Mouse (Mus musculus): Measurements from ENCODE around the gene Ajuba.
"Not testable (repeated sequence)": the region's sequence is repeated elsewhere in the genome, so short reads cannot be mapped to it uniquely, and the experiment has no call there.

Ajuba gene

DNA sequence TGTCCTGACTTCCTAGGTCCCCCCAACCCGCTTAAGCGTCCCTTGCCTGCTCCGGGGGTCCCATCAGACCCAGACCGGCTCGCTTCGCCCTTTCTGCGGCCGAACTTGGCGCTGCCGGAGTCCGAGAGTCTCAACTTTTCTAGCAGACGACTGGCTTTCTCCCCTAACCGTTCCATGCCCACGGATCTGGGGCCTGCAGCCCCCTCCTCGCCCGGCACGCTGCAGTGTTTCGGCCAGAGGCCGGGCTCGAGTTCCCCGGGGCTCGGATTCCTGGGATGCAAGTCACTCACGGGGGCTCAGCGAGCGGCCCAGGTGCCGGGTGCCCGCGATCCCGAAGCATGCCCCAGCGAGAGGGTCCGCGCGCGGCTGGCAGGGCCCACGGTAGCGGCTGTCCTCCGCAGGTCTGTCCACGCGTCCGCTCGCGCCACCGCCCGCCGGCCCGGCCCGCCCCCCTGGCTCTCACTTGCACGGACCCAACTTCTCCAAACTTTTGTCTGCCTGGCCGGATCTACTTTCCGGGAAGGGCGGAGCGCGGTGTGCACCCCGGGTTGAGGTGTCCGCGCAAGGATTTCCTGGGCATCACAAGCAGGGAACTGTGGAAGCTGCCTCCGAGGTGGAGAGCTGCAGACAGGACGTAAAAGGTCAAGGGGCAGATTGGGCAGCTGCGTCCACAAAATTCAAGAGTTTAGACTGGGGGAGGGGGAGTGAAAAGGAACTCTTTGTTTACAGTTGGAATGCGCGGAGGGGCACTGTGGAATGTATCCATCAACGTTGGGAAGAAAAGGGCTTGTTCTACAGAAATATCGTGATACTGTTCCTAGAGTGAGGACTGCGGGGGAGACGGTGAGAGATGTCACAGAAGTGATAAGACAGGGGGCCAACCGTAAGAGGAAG is at the start of gene Ajuba:
Gene Ajuba (minus strand): TSS at position 470 of the 894 bp plus-strand sequence.
- peak; percentile 35 to 57 for DNase-seq (ENCODE audit: low read depth in 1 of 2, low spot score in 2 of 2)

DNA sequence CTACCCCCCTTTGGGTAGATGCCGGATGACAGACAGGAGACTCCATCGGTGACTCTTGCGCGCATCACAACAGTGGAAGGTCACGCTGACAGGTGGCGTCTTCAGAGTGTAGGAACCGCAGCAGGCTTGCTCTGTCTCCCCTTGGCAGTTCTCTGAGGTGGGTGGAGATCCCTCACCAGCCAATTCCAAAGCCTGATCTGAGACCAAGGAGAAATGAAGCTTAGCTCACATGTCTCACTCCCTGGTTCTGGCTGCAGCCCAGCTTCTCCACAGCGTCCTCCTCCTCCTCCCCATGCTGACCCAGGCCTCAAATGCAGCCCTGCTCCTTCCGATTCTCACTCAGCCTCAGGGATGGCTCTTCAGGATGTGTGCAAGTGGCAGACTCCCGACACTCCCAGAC is 47.6 kb upstream of the Ajuba start:
- no peak for DNase-seq (ENCODE audit: low read depth in 1 of 2, low spot score in 2 of 2)

DNA sequence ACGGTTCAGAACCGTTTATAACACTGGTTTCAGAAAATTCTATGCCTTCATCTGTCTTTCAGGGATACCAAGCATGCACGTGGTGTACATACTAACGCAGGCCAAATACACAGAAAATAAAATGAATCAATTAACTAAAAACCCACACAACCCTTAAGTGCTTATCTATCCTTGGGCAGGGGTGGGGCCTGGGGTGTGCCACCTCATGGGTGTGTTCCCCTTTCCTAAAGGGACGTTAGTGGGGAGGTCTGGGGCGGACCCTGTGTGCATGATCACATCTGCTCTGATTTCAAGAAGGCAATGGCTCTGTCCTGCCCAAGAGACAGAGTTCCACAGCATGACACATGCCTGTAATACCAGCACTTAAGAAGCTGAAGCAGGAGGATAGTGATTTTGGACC is 46.0 kb upstream of the Ajuba start:
- no peak for DNase-seq (ENCODE audit: low read depth in 1 of 2, low spot score in 2 of 2)

DNA sequence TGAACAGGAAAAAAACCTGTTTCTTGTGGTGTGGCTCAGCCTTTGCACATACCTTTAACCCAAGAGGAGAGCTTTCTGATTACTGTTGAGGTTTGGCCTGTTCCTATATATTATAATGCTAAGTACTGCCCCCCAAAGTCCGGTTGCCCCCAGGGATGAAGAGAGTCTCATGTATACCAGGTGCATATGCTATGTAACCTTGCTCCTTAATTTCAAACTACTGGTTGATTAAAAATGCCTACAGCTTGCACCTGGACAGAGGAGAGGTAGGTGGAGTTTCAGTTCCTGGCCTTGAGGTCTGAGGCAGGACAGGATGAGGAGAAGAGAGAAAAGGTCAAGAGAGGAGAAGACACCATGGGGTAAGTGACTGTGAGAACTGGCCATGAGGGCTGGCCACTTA is 43.8 kb upstream of the Ajuba start, which contains the start of gene Psmb11:
Gene Psmb11 (plus strand): TSS at position 301 of the 400 bp plus-strand sequence.
- DNase-seq (ENCODE audit: low read depth in 1 of 2, low spot score in 2 of 2) = no peak

DNA sequence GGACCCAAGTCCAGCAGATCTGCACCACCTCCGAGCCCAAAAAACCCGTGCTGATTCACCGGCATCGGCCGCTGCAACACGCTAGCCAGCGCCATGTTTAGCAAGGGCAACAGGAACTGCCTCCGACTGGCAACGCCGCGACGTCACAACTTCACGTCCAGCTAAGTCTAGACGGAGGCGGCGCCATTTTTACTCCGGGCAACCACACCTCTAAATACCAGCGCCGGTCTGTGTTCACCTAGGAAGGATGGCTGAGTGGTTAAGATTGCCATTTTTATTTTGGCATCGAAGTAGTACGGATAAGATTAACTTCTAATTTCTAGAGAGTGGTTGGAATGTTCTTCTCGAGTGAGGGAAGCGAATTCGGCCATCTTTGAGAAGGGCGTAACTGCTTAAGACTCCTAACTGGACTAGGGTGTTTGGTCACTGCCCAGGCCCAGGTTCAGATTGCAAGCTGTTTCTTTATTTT is 40.6 kb upstream of the Ajuba start, which contains the start of gene Psmb5:
Gene Psmb5 (minus strand): TSS at position 126 of the 469 bp plus-strand sequence.
- peak; percentile 69 to 83 for DNase-seq (ENCODE audit: low read depth in 1 of 2, low spot score in 2 of 2)

DNA sequence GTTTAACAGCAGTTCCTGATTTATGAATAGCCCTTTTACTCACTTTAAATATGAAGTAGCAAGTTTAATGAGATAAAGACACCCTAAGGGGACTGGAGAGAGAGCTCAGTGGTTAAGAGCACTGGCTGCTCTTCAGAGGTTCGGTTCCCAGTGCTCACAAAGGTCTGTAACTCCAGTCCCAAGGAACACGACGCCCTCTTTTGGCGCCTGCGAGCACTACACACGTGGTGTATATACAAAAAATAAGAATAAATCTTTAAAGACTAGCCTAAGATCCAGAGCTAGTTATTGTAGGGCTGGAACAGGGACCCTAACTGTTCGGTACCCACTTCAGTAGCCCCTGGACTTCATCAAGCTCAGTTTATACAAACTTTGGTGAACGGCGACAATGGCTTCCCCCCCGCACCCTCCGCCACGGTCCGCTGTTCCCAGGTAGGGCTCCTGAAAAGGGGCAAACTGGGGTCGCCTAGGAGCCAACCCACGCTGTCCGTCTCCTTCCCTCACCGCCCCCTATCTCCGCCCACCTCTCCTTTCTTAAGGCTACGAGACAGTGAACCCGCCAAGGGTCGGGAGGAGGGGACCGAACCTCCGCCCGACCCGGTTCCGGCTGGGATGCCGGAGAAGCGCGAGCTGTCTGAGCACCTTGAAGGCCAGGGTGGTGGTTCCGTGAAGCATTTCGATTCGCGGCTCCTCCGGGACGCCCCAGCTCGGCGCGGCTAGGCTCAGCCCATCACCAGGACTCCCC is 40.0 kb upstream of the Ajuba start:
- DNase-seq (ENCODE audit: low read depth in 1 of 2, low spot score in 2 of 2) = no peak

DNA sequence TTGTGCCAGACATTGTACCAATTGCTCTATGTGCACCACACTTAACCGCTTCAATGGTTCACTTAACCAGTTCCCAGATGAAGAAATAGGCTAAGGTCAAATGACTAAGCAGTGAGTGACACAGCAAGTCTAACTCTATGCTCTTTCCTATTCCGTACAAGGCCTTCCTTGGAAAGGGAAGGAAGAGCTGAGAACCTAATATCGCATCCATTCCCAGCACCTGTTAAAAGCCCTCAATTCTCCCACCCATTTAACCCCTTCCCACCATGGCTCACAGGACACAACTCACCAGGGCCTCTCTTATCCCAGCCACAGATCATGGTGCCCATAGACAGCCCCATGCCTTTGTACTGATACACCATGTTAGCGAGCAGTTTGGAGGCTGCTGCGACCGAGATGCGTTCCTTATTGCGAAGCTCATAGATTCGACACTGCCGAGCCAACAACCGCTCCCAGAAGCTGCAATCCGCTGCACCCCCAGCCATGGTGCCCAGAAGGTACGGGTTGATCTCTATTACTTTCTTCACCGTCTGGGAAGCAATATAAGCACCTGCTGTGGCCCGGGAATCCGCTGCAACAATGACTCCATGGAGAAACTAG is 39.0 kb upstream of the Ajuba start:
- DNase-seq (ENCODE audit: low read depth in 1 of 2, low spot score in 2 of 2) = no peak

DNA sequence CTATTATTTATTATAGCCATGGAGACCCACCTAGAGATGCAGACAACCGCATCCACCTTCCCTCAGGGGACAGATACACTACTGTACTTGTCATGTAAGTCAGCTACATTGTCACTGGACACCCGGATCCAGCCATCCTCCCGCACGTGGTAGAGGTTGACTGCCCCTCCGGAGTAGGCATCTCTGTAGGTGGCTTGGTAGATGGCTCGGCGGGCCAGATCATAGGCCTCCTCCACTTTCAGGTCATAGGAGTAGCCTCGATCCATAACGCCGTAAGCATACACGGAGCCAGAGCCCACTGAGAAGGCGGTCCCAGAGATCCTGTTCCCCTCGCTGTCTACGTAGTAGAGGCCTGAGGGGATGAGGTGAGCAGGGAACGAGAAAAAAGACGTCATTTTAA is 36.8 kb upstream of the Ajuba start:
- DNase-seq (ENCODE audit: low read depth in 1 of 2, low spot score in 2 of 2) = not testable (repeated sequence)

DNA sequence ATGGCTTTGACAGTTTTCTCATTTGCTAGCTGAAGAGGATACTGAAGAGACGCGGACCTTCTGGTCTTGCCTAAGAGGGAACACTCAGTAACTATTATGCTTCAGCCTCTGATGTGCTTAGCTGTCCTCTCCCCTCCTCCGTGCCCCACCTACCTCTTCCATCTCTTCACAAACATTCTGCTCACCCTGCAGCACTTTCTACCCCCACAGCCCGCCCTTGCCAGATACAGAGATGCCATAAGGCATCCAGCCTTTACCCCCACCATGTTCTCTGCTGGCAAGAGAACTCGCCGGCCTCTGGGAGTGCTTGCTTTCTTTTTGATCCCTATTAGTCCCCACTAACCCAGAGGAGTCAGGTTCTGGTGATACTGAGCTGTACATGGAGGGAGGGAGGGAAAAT is 33.3 kb upstream of the Ajuba start:
- no peak for DNase-seq (ENCODE audit: low read depth in 1 of 2, low spot score in 2 of 2)

DNA sequence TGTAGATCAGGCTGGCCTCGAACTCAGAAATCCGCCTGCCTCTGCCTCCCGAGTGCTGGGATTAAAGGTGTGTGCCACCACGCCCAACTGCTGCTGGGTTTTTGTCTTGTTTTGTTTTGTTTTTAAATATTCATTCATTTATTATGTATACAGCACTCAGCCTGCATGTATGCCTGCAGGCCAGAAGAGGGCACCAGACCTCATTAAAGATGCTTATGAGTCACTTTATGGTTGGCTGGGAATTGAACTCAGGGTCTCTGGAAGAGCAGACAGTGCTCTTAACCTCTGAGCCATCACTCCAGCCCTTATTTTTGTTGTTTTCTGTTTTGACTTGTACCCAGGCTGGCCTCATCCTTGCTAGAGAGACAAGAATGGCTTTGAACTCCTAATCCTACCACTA is 32.6 kb upstream of the Ajuba start:
- no peak for DNase-seq (ENCODE audit: low read depth in 1 of 2, low spot score in 2 of 2)

DNA sequence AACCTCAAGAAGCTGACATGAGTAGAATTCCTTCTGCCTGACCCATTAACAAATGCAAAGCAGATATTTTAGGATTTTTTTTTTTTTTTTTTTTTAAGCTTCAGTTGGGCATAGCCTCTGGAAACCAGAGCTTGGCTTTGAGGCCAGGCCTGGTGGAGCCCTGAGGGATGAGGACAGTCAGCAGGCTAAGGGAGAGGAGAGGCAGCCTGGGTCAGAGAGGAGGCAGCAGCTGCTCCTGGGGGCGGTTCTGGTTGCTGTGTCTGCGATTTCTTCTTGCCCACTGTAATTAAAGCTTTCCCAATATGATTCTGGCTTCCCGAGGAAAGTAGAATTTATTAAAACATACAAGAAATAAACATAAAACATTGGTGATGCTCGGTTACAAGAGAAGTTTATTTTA is 31.9 kb upstream of the Ajuba start:
- no peak for DNase-seq (ENCODE audit: low read depth in 1 of 2, low spot score in 2 of 2)

DNA sequence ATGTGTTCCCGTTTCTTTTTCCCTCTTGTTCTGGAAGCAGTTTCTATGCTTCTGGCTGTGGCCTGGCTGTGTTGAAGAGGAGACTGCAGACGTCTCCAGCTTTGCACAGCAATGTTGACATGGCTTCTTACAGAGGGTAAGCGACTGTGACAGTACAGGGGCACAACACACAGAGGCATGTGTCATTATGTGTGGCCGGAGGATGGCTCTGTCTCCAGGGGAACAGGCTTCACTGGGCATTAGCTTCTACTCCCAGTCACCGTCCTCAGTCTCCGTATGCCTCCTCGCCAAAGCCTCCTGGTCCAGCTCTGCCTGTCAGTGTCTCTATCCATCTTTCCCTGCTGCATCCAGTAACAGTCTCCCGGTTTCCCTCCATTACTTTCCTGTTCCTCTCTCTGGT is 29.9 kb upstream of the Ajuba start:
- no peak for DNase-seq (ENCODE audit: low read depth in 1 of 2, low spot score in 2 of 2)

DNA sequence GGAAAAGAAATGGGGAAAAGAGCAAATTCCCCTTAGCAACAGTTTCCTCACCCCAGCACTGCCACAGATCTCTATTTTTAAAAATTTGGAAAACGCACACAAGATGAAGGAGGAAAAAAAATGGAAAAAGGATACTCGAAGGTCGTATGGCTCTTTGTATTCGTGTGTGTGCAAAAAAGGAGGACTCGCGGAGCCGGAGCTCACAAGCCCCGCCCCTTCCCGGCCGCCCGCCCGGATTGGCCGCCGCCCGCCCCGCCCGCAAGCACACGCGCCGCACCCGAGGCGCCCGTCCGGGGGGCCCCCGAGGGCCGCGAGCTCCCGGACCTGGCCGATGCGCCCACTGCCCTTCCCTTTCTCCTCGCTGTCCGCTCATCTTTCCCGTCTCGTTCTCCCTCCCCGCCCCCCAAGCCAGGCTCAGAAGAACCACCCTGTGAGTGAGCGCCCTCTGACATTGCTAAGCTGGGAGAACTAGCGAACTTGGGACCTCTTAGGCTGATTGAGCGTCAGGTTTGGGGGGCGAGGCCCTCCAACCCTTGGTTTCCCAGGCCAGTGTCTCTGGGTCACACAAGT is 28.5 kb upstream of the Ajuba start, which contains the start of gene 4931414P19Rik:
Gene 4931414P19Rik (minus strand): TSS at position 242 of the 570 bp plus-strand sequence.
- peak in 1 of 2 experiments; percentile 27 for DNase-seq (ENCODE audit: low read depth in 1 of 2, low spot score in 2 of 2)

DNA sequence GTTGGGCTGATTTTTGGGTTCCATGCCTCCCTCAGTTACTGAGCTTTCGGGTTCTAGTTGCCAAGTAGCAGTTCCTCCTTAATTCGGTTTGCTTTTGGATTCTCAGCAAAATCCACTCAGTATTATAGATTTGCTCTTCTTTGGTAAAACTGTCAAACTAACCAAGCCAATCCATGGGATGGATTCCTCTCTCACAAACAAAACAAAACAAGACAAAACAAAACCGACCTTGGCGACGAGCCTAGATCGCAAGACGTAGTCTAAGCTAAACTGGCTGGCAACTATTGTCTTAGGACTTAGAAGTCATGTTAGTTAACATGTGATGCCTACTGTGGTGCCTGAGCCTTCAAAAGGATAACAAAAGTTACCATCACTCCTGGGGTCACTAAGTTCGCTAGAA is 26.3 kb upstream of the Ajuba start:
- no peak for DNase-seq (ENCODE audit: low read depth in 1 of 2, low spot score in 2 of 2)

DNA sequence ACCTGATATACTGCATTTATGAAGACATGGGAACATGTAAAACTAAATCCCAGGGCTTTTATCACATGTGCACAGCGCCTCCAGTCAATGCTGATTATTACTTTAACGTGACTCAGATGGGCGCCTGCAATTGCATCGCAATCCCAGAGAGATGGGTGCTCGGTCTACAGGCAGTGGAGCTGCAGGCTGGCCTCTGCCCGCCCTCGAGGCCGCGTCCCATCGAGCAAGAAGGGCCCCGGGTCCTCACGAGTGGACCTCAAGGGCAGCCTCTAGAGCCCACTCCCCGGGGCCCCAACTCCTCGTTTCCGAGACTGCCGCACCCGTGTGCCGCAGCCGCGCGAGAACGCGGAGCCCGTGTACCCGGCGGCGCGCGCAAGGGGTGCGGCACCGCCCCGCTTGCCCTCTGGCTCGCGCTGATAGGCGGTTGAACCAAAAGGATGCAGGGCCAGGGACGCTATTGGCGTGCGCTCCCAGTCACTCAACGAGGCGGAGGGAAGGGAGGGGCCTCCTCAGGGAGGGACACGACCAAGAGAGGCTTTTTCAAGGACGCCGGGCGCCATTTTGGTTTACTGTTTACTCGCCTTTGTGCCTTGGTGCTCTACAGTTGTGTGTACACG is 25.8 kb upstream of the Ajuba start:
- DNase-seq (ENCODE audit: low read depth in 1 of 2, low spot score in 2 of 2) = peak; percentile 86 to 90

DNA sequence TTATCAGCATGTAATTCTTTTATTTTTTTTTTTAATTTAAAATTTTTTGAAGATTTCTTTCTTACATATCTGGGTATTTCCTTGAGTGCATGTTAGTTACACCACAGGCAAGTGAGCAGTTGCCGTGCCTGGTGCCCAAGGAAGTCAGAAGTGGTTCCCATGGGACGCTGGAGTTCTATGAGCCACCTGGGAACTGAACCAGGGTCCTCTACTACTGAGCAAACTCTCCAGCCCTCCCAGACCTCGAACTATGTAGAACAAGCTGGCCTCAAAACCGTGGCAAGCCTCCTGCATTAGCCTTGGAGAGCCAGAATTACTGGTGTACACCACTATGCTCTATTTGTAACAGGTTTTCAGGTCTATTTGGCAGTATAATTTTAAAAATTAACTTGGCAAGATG is 25.3 kb upstream of the Ajuba start:
- no peak for DNase-seq (ENCODE audit: low read depth in 1 of 2, low spot score in 2 of 2)

DNA sequence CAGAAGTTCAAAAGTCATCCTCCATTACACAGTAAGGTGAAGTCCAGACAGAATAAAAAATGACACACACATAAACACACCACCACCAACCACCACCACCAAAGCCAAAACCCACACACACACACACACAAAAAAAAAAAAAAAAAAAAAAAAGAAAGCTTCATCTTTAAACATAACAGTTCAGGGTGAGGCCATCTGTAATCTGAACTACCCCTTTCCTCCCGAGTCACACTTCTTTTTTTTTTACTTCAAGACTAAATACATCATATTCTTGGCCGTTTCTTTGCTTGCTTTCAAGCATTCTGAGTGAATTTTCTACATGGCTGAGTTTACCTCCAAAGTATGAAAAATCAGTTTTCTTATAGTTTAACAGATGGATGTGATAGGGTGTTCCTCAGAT is 24.2 kb upstream of the Ajuba start:
- DNase-seq (ENCODE audit: low read depth in 1 of 2, low spot score in 2 of 2) = no peak

DNA sequence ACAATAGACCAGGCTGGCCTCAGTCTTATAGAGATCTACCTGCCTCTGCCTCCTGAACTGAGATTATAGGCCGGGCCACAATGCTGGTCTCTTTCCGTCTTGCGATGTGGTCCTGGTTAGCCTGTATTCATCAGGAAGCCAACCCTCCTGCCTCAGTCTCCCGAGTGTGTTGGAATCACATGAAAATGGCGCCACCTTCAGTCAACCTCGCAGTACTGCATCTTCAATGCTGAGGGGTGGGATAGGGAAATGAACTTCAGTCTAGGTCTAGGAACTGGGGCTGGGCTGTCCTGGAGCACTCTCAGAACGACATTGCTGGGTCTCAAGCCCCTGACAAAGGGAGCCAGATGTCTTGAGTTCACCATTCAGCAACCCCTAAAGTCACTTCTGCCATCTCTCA is 19.7 kb upstream of the Ajuba start:
- DNase-seq (ENCODE audit: low read depth in 1 of 2, low spot score in 2 of 2) = no peak

DNA sequence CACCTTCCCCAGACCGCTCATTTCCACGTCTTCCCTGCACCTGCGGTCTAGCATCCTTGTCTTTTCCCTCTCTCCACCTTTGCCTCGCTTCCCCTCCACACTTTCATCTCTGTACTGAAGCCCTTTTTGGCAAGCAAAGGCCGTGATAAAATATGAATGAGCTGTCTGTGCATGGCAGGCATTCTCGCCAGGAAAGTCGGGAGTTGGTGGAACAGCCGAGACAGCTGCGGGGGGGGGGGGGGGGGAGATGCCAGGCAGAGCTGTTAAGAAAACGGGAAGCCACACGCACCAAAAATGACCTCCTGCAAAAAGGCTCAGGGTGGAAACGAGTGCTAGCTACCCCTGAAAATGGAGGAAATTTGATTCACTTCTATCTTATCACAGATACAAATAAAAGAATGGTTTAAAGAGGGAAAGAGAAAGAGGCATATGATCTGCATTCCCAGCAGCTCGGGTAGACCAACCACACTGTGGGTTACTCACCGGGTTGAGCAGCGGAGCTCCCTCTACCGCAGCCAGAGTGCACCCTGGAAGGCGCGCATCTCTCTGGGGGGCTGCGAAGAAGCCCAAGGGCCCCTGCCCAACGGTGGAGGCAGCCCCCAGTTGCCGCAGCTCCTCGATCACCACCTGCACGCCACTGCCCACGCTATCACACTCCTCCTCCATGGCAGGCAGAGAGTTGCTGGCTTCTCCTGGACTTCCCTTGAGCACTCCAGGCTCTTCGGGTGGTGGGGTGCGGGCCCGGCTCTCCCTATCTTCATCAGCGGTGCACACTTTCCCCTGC is 17.5 kb upstream of the Ajuba start:
- DNase-seq (ENCODE audit: low read depth in 1 of 2, low spot score in 2 of 2) = no peak

DNA sequence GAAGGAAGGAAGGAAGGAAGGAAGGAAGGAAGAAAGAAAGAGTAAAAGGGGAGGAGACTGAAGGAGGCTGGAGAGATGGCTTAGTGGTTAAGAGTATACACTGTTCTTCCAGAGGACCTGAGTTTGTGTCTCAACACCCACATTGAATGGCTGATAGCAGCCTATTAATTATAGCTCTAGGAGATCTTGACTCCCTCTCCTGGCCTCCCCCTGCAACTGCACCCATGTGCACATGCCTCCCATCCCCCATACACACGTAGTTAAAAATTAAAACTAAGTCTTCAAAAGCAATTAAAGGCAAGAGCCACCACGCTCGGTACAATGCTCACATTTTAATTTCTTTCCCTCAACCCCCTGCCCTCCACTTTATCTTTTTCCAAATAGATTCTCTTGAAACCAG is 16.7 kb upstream of the Ajuba start:
- no peak for DNase-seq (ENCODE audit: low read depth in 1 of 2, low spot score in 2 of 2)
